Mouse (Mus musculus) hindbrain, embryonic 16.5 days (tissue): ENCODE data around the gene Pcsk5. TPM values are rescaled to one million over a fixed set of nuclear protein-coding genes. Genes with fewer than 3 reads are reported as not detected.

Experiments
- ATAC-seq: fragments of 200-750 bp; cut with Nextera tagmentation; 2 replicates; pipeline ENCODE4 v1.8.0; 2017; ENCODE audit warnings: moderate TSS enrichment, moderate library complexity
- H3K27ac ChIP-seq: fragments of 300-500 bp; sonication (generic); 2 replicates; pipeline ENCODE4 v1.5.1; 2014; ENCODE audit warnings: low read depth, mild to moderate bottlenecking, control low read depth, low read length, moderate library complexity
- H3K27me3 ChIP-seq: fragments of 300-500 bp; sonication (generic); replicated peaks from 2 replicates; pipeline ENCODE4 v1.6.1; 2014; ENCODE audit warnings: low read length; ENCODE audit not compliant: control insufficient read depth, insufficient read depth
- H3K36me3 ChIP-seq: fragments of 300-500 bp; sonication (generic); 2 replicates; pipeline ENCODE4 v1.6.1; 2014; ENCODE audit warnings: mild to moderate bottlenecking, low read length, moderate library complexity, mixed read lengths; ENCODE audit not compliant: control insufficient read depth, insufficient read depth
- H3K4me1 ChIP-seq: fragments of 300-500 bp; sonication (generic); 2 replicates; pipeline ENCODE4 v1.6.1; 2014; ENCODE audit warnings: low read depth, low read length; ENCODE audit not compliant: control insufficient read depth, insufficient read depth
- H3K4me2 ChIP-seq: fragments of 300-500 bp; sonication (generic); 2 replicates; pipeline ENCODE4 v1.6.1; 2014; ENCODE audit warnings: mild to moderate bottlenecking, low read length, control low read depth, moderate library complexity
- H3K4me3 ChIP-seq: fragments of 300-500 bp; sonication (generic); 2 replicates; pipeline ENCODE4 v1.5.1; 2014; ENCODE audit warnings: mild to moderate bottlenecking, low read length, control low read depth, moderate library complexity
- H3K9ac ChIP-seq: fragments of 300-500 bp; sonication (generic); 2 replicates; pipeline ENCODE4 v1.6.1; 2014; ENCODE audit warnings: low read depth, mild to moderate bottlenecking, control low read depth, low read length, moderate library complexity
- H3K9me3 ChIP-seq: fragments of 300-500 bp; sonication (generic); 2 replicates; pipeline ENCODE4 v1.6.1; 2014; ENCODE audit warnings: mild to moderate bottlenecking, low read length, moderate library complexity; ENCODE audit not compliant: control insufficient read depth
- WGBS: fragments of 180-500 bp; shearing (Covaris S2); extraction: QIAGEN DNeasy Blood & Tissue Kit; methylation state at CpG from one replicate; pipeline ENCODE4 v1.1.7; 2014; 5-methylcytosine and 5-hydroxymethylcytosine counted together
- polyA plus RNA-seq: library from polyadenylated mRNA; unstranded; fragments of >200 nt; fragmentation: Nextera tagmentation; extraction: Ambion mirVana; gene quantifications from 2 replicates; pipeline ENCODE4 v1.2.1, GENCODE M21; 2015

Gene Pcsk5
- polyA plus RNA-seq = 11.5 and 11.7 TPM in 2 replicates

GRCm38 (mm10) chr19:17837471-17837859, at the start of gene Pcsk5:
Pcsk5 (minus strand) TSS chr19:17837632.
- H3K4me3 ChIP-seq = peak within 1 kb of the TSS; percentile 58
- H3K4me2 ChIP-seq = peak within 1 kb of the TSS; percentile 87
- WGBS = under 1% methylated on average over 18 of the region's 36 CpGs
- no peaks in the 10 kb centered on the region for H3K36me3 ChIP-seq
- ATAC-seq = peak; percentile 96
- peaks cover 8% of the 10 kb centered on the region; the same call in 1 of the 2 replicates for H3K4me1 ChIP-seq
- H3K27me3 ChIP-seq = no peaks in the 10 kb centered on the region
- no peaks in the 10 kb centered on the region for H3K9me3 ChIP-seq
- H3K9ac ChIP-seq = peak within 1 kb of the TSS; percentile 70
- peak within 1 kb of the TSS; percentile 72 for H3K27ac ChIP-seq

GRCm38 (mm10) chr19:17875804-17876203, 38.4 kb upstream of the Pcsk5 start:
- no peaks in the 10 kb centered on the region for H3K9me3 ChIP-seq
- no peak overlapping the region for H3K4me3 ChIP-seq
- H3K27ac ChIP-seq = no peak overlapping the region
- H3K4me2 ChIP-seq = no peak overlapping the region
- H3K27me3 ChIP-seq = no peaks in the 10 kb centered on the region
- no peaks in the 10 kb centered on the region for H3K4me1 ChIP-seq
- ATAC-seq = no peak
- H3K36me3 ChIP-seq = no peaks in the 10 kb centered on the region
- no peak overlapping the region for H3K9ac ChIP-seq
- WGBS = 82% methylated on average over 7 of the region's 7 CpGs

GRCm38 (mm10) chr19:17874388-17874787, 37.0 kb upstream of the Pcsk5 start:
- Histone ChIP-seq H3K9ac (no peak overlapping the region), H3K4me3 (no peak overlapping the region), H3K27ac (no peak overlapping the region), H3K36me3 (no peaks in the 10 kb centered on the region), H3K27me3 (no peaks in the 10 kb centered on the region), H3K4me2 (no peak overlapping the region), H3K9me3 (no peaks in the 10 kb centered on the region), H3K4me1 (no peaks in the 10 kb centered on the region)
- 80% methylated on average over 2 of the region's 2 CpGs for WGBS
- ATAC-seq = no peak

- H3K4me2 ChIP-seq = no peak overlapping the region
- H3K27me3 ChIP-seq = no peaks in the 10 kb centered on the region
- no peaks in the 10 kb centered on the region for H3K4me1 ChIP-seq
- no peak overlapping the region for H3K9ac ChIP-seq
- no peaks in the 10 kb centered on the region for H3K9me3 ChIP-seq
- H3K36me3 ChIP-seq = no peaks in the 10 kb centered on the region
- no peak overlapping the region for H3K27ac ChIP-seq
- no peak for ATAC-seq
- WGBS = 62% methylated on average over 2 of the region's 2 CpGs
- H3K4me3 ChIP-seq = no peak overlapping the region
Measured at GRCm38 (mm10) chr19:17873755-17874154, 36.3 kb upstream of the Pcsk5 start.

DNA sequence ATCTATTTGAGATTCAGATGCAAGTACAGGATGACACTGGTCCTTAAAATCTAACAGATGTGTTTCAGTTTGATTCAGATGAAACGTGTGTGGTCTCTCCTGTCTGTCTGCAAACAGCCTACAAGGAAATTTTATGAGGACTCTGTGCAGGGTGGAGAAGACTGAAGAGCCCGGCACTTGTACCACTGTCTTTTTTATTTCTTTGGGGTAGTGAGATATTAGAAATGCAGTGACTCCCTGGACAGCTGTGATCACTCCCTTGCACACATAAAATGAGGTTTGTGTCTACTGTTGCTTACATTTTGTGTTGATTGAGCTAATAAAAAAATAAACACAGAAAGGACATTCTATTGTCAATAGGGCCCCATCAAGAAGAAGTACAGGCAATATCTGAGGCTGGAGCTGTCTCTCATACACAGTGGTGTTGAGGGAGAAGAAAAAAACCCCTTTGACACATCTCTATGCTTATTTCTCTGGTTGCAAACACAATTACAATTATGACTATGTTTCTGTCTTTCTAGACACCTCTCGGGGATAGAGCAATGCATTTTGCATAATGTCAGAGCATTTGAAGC, 29.0 kb upstream of the Pcsk5 start:
- Histone ChIP-seq H3K27ac (no peak overlapping the region), H3K4me1 (no peaks in the 10 kb centered on the region), H3K9me3 (no peaks in the 10 kb centered on the region), H3K9ac (no peak overlapping the region), H3K4me3 (no peak overlapping the region), H3K27me3 (no peaks in the 10 kb centered on the region), H3K4me2 (no peak overlapping the region), H3K36me3 (no peaks in the 10 kb centered on the region)
- 77% methylated on average over 3 of the region's 3 CpGs for WGBS
- no peak for ATAC-seq

DNA sequence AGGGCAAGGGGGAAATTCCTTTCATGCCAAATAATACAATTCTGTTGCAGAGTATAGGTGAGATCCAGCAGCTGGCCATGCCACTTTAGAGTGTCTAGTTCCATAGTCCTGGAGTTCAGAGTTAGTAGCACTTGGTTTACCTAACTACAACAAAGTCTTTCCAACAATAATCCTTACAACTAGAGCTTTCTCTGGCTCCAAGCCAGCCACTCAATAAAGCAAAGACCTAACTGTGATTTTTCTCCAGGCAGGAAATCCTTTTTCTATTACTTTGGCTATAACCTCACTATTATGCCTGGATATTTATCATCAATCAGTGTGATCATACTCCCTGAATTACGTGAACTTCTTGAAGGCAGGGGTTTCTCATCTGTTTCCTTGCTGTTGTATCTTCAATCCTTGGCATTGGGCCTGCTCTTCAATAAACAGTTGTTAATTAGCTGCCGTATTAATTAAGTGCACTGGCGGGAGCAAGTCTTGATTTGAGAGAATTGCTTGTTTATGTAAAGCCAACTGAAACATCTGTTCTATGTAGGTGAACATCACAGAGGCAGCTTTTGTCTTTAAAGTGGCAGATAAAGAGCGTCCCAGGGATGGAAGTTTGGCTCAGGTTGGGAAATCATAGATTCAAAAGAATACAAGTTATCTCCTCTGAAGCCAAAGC, 23.1 kb upstream of the Pcsk5 start:
- Histone ChIP-seq H3K9me3 (no peaks in the 10 kb centered on the region), H3K4me2 (no peak overlapping the region), H3K27me3 (no peaks in the 10 kb centered on the region), H3K27ac (no peak overlapping the region), H3K4me3 (no peak overlapping the region), H3K36me3 (no peaks in the 10 kb centered on the region), H3K9ac (no peak overlapping the region), H3K4me1 (no peaks in the 10 kb centered on the region)
- 42% methylated on average over 4 of the region's 4 CpGs for WGBS
- no peak for ATAC-seq

DNA sequence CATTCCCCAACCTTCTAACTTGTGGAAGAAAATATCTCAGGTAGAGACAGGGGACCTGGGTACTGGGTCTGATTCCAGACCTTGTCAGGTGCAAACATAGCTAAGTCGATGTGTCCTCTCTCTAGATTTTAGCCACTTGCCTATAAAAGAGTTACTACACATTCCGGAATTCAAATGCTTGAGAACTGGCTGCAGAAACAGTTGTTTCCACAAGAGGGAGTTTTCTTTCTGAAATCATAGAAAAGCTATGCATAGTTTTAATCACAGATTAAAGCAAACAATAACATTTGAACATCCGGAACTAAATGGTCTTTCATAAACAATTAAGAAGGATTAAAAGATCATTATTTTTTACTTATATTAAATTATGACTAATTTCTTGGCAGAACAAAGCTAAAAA, 19.3 kb upstream of the Pcsk5 start:
- Histone ChIP-seq H3K36me3 (no peaks in the 10 kb centered on the region), H3K4me2 (no peak overlapping the region), H3K4me3 (no peak overlapping the region), H3K4me1 (no peaks in the 10 kb centered on the region), H3K27me3 (no peaks in the 10 kb centered on the region), H3K9ac (no peak overlapping the region), H3K27ac (no peak overlapping the region), H3K9me3 (no peaks in the 10 kb centered on the region)
- WGBS = 62% methylated on average over 3 of the region's 3 CpGs
- ATAC-seq = no peak

DNA sequence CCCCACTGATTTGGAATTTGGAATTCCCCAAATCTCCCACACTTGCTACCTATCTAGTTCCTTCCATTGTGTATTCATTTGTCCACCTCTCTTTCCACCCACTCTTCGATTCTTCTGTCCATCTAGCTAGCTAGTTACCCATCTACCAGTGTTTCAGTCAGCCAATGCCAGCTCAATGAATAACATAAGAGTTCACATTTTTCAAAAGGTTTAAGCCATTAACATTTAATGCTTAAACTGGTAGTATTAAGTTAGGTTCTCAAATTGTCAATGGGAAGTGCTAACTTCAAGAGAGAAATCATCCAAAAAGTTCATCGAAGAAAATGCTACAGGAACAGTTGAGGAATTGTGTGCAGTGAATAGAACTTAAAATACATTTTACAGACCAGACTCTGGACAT, 11.0 kb upstream of the Pcsk5 start:
- Histone ChIP-seq H3K27ac (no peak overlapping the region), H3K27me3 (0 out of 2 replicates have a peak, but pooled peaks cover 2% of the 10 kb centered on the region), H3K4me3 (no peak overlapping the region), H3K4me1 (no peaks in the 10 kb centered on the region), H3K36me3 (no peaks in the 10 kb centered on the region), H3K9ac (no peak overlapping the region), H3K9me3 (no peaks in the 10 kb centered on the region), H3K4me2 (no peak overlapping the region)
- ATAC-seq = no peak
- WGBS = 77% methylated on average over 2 of the region's 2 CpGs

GRCm38 (mm10) chr19:17845967-17846366, 8.5 kb upstream of the Pcsk5 start:
- H3K4me2 ChIP-seq = no peak overlapping the region
- WGBS = 60% methylated on average over 5 of the region's 5 CpGs
- no peak for ATAC-seq

More at GRCm38 (mm10) chr19:17845967-17846366, 8.5 kb upstream of the Pcsk5 start:
- Histone ChIP-seq H3K9me3 (no peaks in the 10 kb centered on the region), H3K36me3 (no peaks in the 10 kb centered on the region), H3K4me1 (no peaks in the 10 kb centered on the region), H3K4me3 (no peak overlapping the region), H3K27ac (no peak overlapping the region), H3K9ac (no peak overlapping the region), H3K27me3 (0 out of 2 replicates have a peak, but pooled peaks cover 2% of the 10 kb centered on the region)
